8 mouse cellular contexts compared by ENCODE assay signal in the genomic region with DNA sequence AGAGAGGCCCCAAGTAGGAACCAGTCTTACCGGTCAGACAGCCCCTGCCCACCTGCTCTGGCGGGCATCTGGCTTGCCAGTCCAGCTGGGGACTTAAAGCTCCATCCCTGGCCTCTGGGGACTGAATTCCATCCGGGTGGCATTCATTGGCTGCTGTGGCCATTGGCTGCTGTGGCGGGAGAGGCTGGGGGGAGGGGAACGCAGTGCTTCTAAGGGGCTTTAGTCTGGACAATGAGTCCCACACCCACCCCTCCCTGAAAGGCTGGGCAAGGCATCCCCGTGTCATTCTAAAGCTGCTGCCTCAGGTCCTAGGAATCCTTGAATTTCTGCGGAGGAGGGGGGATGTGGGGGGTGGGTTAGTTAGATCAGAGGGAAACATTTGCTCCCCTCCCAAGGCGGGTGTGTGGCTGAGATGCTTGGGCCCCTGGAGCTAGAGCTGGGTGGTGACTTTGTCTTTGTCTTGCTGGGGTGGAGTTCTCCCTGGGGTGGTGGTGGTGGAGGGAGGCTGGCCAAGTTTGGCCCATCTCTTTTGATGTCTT. TPM values are rescaled to one million over a fixed set of nuclear protein-coding genes. Genes with fewer than 3 reads are reported as not detected.
DNase-seq lines count a peak whose midpoint lies in the region; ATAC-seq and TF ChIP-seq lines count a peak whose summit lies in the region.

No protein-coding gene starts in this region.

- ATAC-seq in kidney, embryonic 15.5 days (replicated peaks; ENCODE audit: low FRiP score): 0 out of 2 replicates have a peak, but pooled peaks have one; percentile 2

- TF ChIP-seq POLR2A in brain, embryonic 14.5 days (IDR thresholded peaks at IDR 0.05; ENCODE audit: borderline replicate concordance, extremely low read depth, insufficient read depth, insufficient read length, poor library complexity, severe bottlenecking): 0 out of 2 replicates have a peak, but pooled peaks have one; percentile 15

- TF ChIP-seq CTCF in brain, embryonic 14.5 days (IDR thresholded peaks at IDR 0.05; ENCODE audit: borderline replicate concordance, extremely low read depth, insufficient read depth, insufficient read length): no peak

- peak; percentile 50 for DNase-seq in adrenal gland, postnatal 14 days
- DNase-seq in adrenal gland, postnatal 25 days: no peak
- DNase-seq in brain, embryonic 14.5 days (ENCODE audit: low read depth): peak; percentile 93
- peak; percentile 80 for DNase-seq in forelimb bud, embryonic 11.5 days (ENCODE audit: low read depth, low spot score)
- peak; percentile 58 to 75 for DNase-seq in lung, postnatal 4 days
- peak; percentile 42 to 45 for DNase-seq in urinary bladder, postnatal 36 days (ENCODE audit: low spot score in 2 of 2)
- DNase-seq in spleen, postnatal 4 days (ENCODE audit: low spot score in 2 of 2): no peak

- H3K9ac ChIP-seq in kidney, embryonic 15.5 days: peak overlapping the region; percentile 99

- peak overlapping the region; percentile 85 for H3K4me3 ChIP-seq in kidney, embryonic 15.5 days (replicated peaks)

- peak overlapping the region; percentile 100 for H3K27ac ChIP-seq in kidney, embryonic 15.5 days

- H3K27me3 ChIP-seq in kidney, embryonic 15.5 days: no peaks in the 10 kb centered on the region

- H3K9me3 ChIP-seq in kidney, embryonic 15.5 days (replicated peaks): no peaks in the 10 kb centered on the region

- peaks cover 46% of the 10 kb centered on the region for H3K36me3 ChIP-seq in kidney, embryonic 15.5 days

- peaks cover 68% of the 10 kb centered on the region for H3K4me1 ChIP-seq in kidney, embryonic 15.5 days

- 2% methylated on average over 8 of the region's 8 CpGs for WGBS in kidney, embryonic 15.5 days

- H3K4me2 ChIP-seq in kidney, embryonic 15.5 days: peak overlapping the region; percentile 86

RNA-seq across cellular contexts. Expression of a gene that starts 4.1 kb away (rescaled TPM):
- total RNA-seq in adrenal gland, postnatal 14 days (2021): 31.6 and 38.3 TPM in 2 replicates
- total RNA-seq in adrenal gland, postnatal 25 days (2021): 33.2 and 51.0 TPM in 2 replicates
- polyA plus RNA-seq in brain, embryonic 14.5 days (2012; rRNA removed): 96.7 and 102 TPM in 2 replicates
- polyA plus RNA-seq in kidney, embryonic 15.5 days (2015; fragmentation: Nextera tagmentation; extraction: Ambion mirVana): 57.3 and 60.4 TPM in 2 replicates

RNA-seq across cellular contexts. Expression of a gene that starts 26.6 kb away (rescaled TPM):
- 93.9 and 95.9 TPM in 2 replicates for total RNA-seq in adrenal gland, postnatal 14 days (2021)
- total RNA-seq in adrenal gland, postnatal 25 days (2021): 90.8 and 117 TPM in 2 replicates
- 85.8 and 96.3 TPM in 2 replicates for polyA plus RNA-seq in brain, embryonic 14.5 days (2012; rRNA removed)
- 223 and 224 TPM in 2 replicates for polyA plus RNA-seq in kidney, embryonic 15.5 days (2015; fragmentation: Nextera tagmentation; extraction: Ambion mirVana)

RNA-seq across cellular contexts. Expression of a gene that starts 37.4 kb away (rescaled TPM):
- 11.1 and 24.2 TPM in 2 replicates for total RNA-seq in adrenal gland, postnatal 14 days (2021)
- total RNA-seq in adrenal gland, postnatal 25 days (2021): 13.1 and 18.5 TPM in 2 replicates
- 17.0 and 24.6 TPM in 2 replicates for polyA plus RNA-seq in brain, embryonic 14.5 days (2012; rRNA removed)
- 11.4 and 13.2 TPM in 2 replicates for polyA plus RNA-seq in kidney, embryonic 15.5 days (2015; fragmentation: Nextera tagmentation; extraction: Ambion mirVana)

Comparison
In these comparisons a context has a peak if more than half of its experiments do, and no peak if none do; other contexts are left out.
1. DNase-seq: peak in adrenal gland, postnatal 14 days (single experiment), brain, embryonic 14.5 days (single experiment), forelimb bud, embryonic 11.5 days (single experiment), lung, postnatal 4 days (2 of 2) and urinary bladder, postnatal 36 days (2 of 2); none in adrenal gland, postnatal 25 days (single experiment) and spleen, postnatal 4 days (0 of 2).